In genomic region chr4:133040241-133040904, GRCm38 (mm10) we compare ENCODE assay signal across 9 mouse cellular contexts. TPM values are rescaled to one million over a fixed set of nuclear protein-coding genes. Genes with fewer than 3 reads are reported as not detected.
A peak's percentile ranks its signal among the peaks of the same experiment; 100 is the strongest.
DNase-seq lines count a peak whose midpoint lies in the region; ATAC-seq and TF ChIP-seq lines count a peak whose summit lies in the region.
"Had no signal": no experiment of that assay in that cellular context is flagged by ENCODE, and none has a peak within 500 bp of the region (broad histone marks: within the 10 kb centered on the region; RNA-seq: fewer than 3 reads in every experiment).

No protein-coding gene starts in this region.

- no peak for TF ChIP-seq CTCF in E14TG2a.4 (conservative IDR thresholded peaks at IDR 0.05; ENCODE audit: low read length)

- H3K4me3 ChIP-seq in heart, embryonic 12.5 days, result peak overlapping the region; percentile 76
- H3K4me3 ChIP-seq in E14TG2a.4 (replicated peaks; ENCODE audit: low read length), result peak overlapping the region; percentile 92
- H3K4me3 ChIP-seq in embryonic facial prominence, embryonic 15.5 days (replicated peaks), result peak overlapping the region; percentile 63
- peak overlapping the region; percentile 64 for H3K4me3 ChIP-seq in limb, embryonic 15.5 days

- peak overlapping the region; percentile 100 for H3K4me2 ChIP-seq in heart, embryonic 12.5 days
- peak overlapping the region; percentile 96 for H3K4me2 ChIP-seq in embryonic facial prominence, embryonic 15.5 days (replicated peaks)
- peak overlapping the region; percentile 94 for H3K4me2 ChIP-seq in limb, embryonic 15.5 days

- H3K9me3 ChIP-seq in heart, embryonic 12.5 days (replicated peaks), result no peaks in the 10 kb centered on the region
- H3K9me3 ChIP-seq in E14TG2a.4 (ENCODE audit: low read length), result no peaks in the 10 kb centered on the region
- H3K9me3 ChIP-seq in embryonic facial prominence, embryonic 15.5 days (replicated peaks), result no peaks in the 10 kb centered on the region
- H3K9me3 ChIP-seq in limb, embryonic 15.5 days, result no peaks in the 10 kb centered on the region

- ATAC-seq in heart, embryonic 12.5 days (ENCODE audit: insufficient number of reproducible peaks, low FRiP score), result no peak
- no peak for ATAC-seq in embryonic facial prominence, embryonic 15.5 days (ENCODE audit: insufficient number of reproducible peaks, low FRiP score, low TSS enrichment, low read depth)
- no peak for ATAC-seq in limb, embryonic 15.5 days (ENCODE audit: insufficient number of reproducible peaks, low FRiP score, low TSS enrichment, low read depth)
- ATAC-seq: CD4-positive, CD25-positive, alpha-beta regulatory T cell, adult 4 months had no signal

- no peaks in the 10 kb centered on the region for H3K36me3 ChIP-seq in heart, embryonic 12.5 days
- H3K36me3 ChIP-seq in E14TG2a.4 (ENCODE audit: insufficient read depth, low read length), result peaks cover 50% of the 10 kb centered on the region
- no peaks in the 10 kb centered on the region for H3K36me3 ChIP-seq in embryonic facial prominence, embryonic 15.5 days
- peaks cover 7% of the 10 kb centered on the region; the same call in 1 of the 2 replicates for H3K36me3 ChIP-seq in limb, embryonic 15.5 days

- DNase-seq in heart, adult 11 months, result no peak
- no peak for DNase-seq in urinary bladder, adult 2 months (ENCODE audit: low spot score)
- DNase-seq in spleen, adult 18-20 months, result no peak
- no peak for DNase-seq in frontal cortex, postnatal 10 days (ENCODE audit: low spot score in 2 of 2)

- H3K4me1 ChIP-seq in heart, embryonic 12.5 days (replicated peaks), result peaks cover 97% of the 10 kb centered on the region
- peaks cover 72% of the 10 kb centered on the region for H3K4me1 ChIP-seq in E14TG2a.4 (replicated peaks; ENCODE audit: low read depth, low read length)
- peaks cover 94% of the 10 kb centered on the region for H3K4me1 ChIP-seq in embryonic facial prominence, embryonic 15.5 days
- H3K4me1 ChIP-seq in limb, embryonic 15.5 days, result peaks cover 92% of the 10 kb centered on the region

- WGBS in heart, embryonic 12.5 days, result 32% methylated on average over 14 of the region's 14 CpGs
- 45% methylated on average over 14 of the region's 14 CpGs for WGBS in embryonic facial prominence, embryonic 15.5 days
- WGBS in limb, embryonic 15.5 days, result 33% methylated on average over 14 of the region's 14 CpGs

- H3K9ac ChIP-seq in heart, embryonic 12.5 days, result peak overlapping the region; percentile 92
- H3K9ac ChIP-seq in embryonic facial prominence, embryonic 15.5 days, result no peak overlapping the region
- H3K9ac ChIP-seq in limb, embryonic 15.5 days, result peak overlapping the region; percentile 69; the same call in 1 of the 2 replicates

- H3K27ac ChIP-seq in heart, embryonic 12.5 days (ENCODE audit: poor library complexity, severe bottlenecking), result peak overlapping the region; percentile 95; the same call in 1 of the 2 replicates
- H3K27ac ChIP-seq in embryonic facial prominence, embryonic 15.5 days (replicated peaks), result peak overlapping the region; percentile 92
- peak overlapping the region; percentile 92 for H3K27ac ChIP-seq in limb, embryonic 15.5 days

- no peaks in the 10 kb centered on the region for H3K27me3 ChIP-seq in heart, embryonic 12.5 days (replicated peaks)
- no peaks in the 10 kb centered on the region for H3K27me3 ChIP-seq in E14TG2a.4 (ENCODE audit: insufficient read depth, low read length)
- no peaks in the 10 kb centered on the region for H3K27me3 ChIP-seq in embryonic facial prominence, embryonic 15.5 days
- no peaks in the 10 kb centered on the region for H3K27me3 ChIP-seq in limb, embryonic 15.5 days

RNA-seq across cellular contexts. Expression of gene Ahdc1, which starts 29.3 kb away (rescaled TPM):
- 11.6 and 11.7 TPM in 2 replicates for polyA plus RNA-seq in heart, embryonic 12.5 days (2016; fragmentation: Nextera tagmentation; extraction: Ambion mirVana)
- 13.2 and 13.9 TPM in 2 replicates for polyA plus RNA-seq in embryonic facial prominence, embryonic 15.5 days (2015; fragmentation: Nextera tagmentation; extraction: Ambion mirVana)
- 10.7 and 13.2 TPM in 2 replicates for polyA plus RNA-seq in limb, embryonic 15.5 days (2015; fragmentation: Nextera tagmentation; extraction: Ambion mirVana)
- 5.3 and 13.3 TPM in 2 replicates for polyA plus RNA-seq in urinary bladder, adult 2 months (2012; rRNA removed)
